Mouse (Mus musculus): ENCODE results near the gene Fastkd3.

- TF ChIP-seq CTCF (IDR thresholded peaks at IDR 0.05; ENCODE audit: low read depth): peak; percentile 67
- no peak for TF ChIP-seq EP300 (optimal IDR thresholded peaks at IDR 0.05)
Observed at GRCm38 (mm10) chr13:68593797-68594196, 11.8 kb downstream of the Fastkd3 start.
